Mouse (Mus musculus) testis, postnatal 10 days (tissue): ENCODE results near the gene Hnrnpul2.
A peak's percentile ranks its signal among the peaks of the same experiment; 100 is the strongest.

Source experiments
- DNase-seq: peaks from one replicate; pipeline ENCODE4 v3.0.0; 2021; ENCODE audit warnings: low spot score

The Hnrnpul2 gene

DNA sequence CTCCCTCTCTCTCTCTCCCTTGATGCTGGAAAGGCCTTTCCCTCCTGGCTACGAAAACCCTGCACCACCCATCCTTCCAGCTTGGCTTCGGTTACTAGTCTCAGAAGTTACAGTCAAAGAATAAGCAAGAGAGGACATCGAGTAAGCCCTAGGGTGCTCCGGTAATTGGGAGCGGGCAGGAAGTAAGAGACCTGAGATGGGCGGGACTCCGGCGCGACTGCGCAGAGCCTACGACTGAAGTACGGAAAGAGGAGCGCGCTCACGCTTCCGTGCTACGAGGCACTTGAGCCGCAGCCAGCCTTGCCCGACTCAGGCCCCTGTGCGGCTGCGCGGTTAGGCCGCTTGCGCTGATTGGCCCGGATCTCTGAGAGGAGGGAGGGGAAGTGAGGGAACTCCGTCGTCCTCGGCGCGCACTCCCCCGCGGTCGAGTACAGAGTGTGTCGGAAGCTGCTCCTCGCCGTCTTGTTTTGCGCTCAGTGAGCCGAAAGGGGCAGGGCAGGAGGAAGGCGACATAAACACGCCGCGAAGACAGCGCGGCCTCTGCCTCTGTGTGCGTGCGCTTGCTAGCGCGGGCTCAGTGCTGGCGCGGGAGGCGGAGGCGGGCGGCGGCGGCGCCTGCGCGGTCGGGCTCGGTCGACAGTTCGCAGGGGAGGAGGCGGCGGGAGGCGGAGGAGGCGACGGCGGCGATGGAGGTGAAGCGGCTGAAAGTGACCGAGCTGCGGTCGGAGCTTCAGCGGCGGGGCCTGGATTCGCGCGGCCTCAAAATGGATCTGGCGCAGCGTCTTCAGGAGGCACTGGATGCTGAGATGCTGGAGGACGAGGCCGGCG is at the start of gene Hnrnpul2:
TSS of gene Hnrnpul2 (plus strand) at position 415 of the 828 bp plus-strand sequence.
- peak; percentile 97 for DNase-seq

GRCm38 (mm10) chr19:8770567-8771270 is 49.1 kb upstream of the Hnrnpul2 start, which contains the start of gene Tmem223:
Tmem223 (plus strand) TSS chr19:8770996.
- DNase-seq: peak; percentile 84

DNA sequence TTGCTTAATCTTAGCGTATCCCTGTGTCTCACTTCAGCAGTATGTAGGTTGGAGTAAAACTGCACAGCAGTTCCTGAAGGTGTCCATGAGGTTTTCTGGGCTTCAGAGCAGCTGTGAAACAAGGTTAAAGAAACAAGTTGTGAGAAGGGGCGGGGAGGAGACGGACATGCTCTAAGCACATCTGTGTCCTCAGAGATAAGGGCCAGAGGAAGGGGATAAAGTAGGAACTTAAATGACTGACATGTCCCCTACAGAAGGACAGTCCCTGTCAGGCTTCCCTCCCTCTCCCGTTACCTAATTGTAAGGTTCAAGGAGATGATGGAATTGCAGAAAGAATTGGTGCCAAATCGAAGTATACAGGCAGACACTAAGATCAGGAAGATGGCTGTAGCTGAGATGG is 46.8 kb upstream of the Hnrnpul2 start:
- no peak for DNase-seq

DNA sequence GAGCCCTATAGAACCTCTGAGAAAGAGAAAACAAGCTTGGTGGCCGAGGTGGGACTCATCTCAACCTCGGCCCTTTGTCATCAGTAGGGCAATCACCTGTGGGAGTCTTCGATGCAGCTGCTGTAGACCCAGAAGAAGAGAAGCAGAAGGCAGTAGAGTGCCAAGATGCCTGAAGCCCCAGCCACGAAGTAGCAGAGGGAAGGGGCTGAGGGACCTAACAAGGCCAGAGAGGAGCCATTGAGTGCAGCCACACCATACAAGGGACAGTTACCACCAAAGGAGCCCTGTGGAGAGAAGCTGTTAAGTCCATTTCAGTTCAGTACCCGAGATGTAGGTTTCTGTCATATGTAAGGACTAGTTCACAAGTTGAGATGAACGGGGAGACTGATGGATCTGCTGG is 46.4 kb upstream of the Hnrnpul2 start:
- DNase-seq: no peak

DNA sequence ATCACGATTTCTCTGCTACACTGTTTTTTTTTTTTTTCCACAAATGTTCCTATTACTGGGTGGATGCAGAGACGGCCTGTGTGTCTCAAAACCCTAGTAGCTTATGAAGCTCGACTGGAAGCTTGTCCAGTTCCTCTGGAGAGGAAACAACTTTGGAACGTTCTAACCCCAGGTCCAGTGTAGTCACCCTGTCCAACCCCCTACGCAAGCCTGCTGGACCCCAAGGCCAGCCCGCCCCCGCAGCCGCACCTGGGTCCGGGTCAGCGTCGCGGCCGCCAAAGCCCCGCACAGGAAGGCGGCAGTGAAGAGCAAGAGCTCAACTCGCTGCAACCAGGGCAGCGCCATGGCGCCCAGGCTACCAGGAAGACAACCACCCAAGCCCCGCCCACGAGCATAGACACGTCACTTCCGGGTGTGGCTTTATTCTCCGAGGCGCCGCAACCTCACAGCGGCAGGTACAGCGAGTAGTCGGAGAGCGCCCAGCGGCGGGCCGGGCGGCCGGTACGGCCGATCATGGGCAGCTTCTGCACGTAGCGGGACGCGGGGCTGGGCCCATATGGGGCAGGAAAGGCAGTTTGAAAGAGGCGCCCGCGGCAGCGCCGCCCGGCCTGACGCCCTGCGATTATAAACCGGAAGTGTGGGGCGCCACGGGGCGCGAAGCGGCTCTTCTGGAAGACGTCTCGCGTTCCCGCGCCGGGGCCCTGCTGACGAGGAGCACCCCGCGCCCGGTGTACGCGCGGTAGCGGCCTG is 45.5 kb upstream of the Hnrnpul2 start, which contains the start of gene Tmem179b:
TSS of gene Tmem179b (minus strand) at position 382 of the 750 bp plus-strand sequence.
- DNase-seq: peak; percentile 98

DNA sequence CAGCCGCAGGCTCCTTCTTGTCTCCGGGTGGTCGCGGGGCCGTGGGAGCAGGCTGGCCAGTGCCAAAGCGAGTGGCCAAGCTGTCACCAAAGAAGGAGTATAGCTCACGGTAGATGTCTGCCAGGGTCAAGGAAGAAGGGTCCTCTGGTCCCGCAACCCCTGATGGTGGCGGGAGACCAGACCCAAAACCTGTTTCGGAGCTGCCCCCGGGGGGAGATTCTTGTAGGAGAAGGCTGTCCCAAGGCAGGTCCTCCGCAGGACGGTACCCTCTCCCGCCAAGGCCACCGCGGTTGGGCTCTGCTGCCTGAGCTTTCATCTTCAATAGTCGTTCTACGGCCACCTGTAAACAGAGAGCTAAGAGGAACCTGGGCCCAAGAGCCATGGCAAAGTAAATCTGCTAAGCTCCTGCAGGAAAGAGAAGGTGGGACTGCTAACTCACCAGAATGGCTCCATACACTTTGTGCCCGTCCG is 44.8 kb upstream of the Hnrnpul2 start:
- peak; percentile 63 for DNase-seq

- DNase-seq: peak; percentile 87
Measured at GRCm38 (mm10) chr19:8786008-8786781, 33.6 kb upstream of the Hnrnpul2 start, which contains the start of gene Taf6l. Taf6l (minus strand) TSS chr19:8786417.

DNA sequence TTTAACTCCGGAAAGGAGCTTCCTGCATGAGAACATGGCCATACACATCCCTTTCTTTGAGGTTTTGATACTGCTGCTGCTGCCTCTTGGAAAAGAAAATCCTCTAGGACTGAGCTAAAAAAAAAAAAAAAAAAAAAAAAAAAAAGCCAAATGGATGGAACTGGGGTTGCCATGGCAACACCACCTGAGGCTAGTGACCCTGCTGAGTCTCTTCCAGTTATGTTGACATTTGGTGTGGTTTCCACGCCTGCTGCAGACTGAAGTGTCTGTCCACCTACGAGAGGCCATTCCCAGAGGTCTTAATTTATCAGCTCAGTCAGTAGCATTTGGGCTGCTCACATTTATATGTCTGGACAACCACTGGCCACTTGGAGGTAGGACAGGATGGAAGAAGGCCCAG is 31.3 kb upstream of the Hnrnpul2 start:
- no peak for DNase-seq

DNA sequence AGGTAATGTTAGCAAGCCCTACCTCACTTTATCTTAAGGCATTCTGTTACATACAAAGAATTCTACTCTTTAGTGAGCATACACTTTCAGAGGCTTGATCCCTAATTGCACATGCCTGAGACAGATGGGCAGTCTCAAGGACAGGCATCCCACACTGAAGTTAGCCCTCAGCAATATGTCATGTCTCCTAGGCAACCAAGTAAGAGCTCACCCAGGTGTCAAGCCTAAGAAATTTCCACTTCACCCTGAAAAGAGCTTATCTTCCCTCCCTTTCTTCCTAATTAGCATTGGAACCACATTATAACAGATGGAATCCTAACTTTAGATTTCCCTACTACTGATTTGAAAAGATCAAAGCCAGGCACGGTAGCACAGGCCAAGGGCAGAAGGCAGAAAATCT is 30.6 kb upstream of the Hnrnpul2 start:
- DNase-seq: no peak

DNA sequence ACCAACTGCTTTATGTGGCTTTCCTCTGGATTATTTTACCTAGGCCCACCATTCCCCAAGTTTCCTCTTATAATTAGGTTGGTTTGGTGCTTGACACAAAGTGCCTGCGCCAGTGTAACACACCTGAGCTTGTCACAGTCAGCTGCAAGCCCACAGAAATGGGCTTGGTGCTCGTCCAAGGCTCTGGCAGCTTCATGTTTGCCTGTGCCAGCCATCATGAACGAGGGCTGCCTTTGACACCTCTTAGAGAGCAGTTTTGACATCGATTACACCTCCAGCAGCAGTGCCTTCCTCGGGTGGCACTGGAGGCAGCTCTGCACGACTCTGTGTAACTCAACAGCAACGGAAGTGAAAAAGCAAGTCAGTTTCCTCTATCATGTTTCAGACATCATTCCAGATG is 29.6 kb upstream of the Hnrnpul2 start:
- DNase-seq: no peak

DNA sequence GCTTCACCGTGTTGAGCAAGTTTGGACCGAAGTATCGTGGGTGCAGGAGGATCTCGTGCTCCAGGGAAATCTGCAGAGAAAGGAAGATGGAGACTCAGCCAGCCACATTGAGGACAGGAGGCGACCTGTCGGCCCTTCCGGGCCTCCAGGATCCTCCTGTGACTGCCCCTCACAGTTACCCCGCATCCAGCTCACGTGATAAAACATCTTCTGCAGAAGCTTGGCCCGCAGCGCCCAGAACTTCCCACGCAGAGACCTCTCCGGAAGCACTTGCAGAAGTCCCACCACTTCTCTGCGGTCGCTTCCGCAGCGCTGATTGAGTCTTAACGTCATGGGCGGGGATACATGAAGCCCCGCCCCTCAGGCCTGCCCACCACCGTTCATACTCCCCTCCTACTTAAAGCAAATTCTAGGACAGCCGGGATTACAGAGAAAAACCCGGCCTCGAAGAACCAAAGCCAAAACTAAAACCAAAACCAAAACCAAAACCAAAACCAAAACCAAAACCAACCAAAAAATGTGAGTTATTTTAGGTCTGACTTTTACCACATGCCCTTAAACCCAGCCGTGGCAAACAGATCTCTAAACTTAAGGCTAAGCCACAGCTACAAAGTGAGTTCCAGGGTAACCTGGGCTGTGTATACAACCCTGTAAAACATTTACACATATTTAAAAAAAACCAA is 21.4 kb upstream of the Hnrnpul2 start, which contains the start of gene Polr2g:
TSS of gene Polr2g (minus strand) at position 314 of the 683 bp plus-strand sequence.
- DNase-seq: peak; percentile 92

DNA sequence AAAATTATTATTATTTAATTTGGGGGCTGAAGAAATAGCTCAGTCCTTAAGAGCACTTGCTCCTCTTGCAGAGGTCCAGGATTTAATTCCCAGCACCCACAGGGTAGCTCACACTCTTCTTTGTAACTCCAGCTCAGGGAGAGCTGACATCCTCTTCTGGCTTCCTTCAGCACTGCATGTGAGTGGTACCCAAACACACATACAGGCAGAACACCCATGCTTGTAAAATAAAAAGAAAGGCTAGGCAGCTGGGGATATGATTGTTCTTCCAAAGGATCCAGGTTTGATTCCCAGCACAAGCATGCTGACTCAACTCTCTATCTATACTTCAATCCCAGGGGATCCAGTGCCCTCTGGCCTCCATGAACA is 20.9 kb upstream of the Hnrnpul2 start:
- no peak for DNase-seq

- DNase-seq: peak; percentile 92
Measured at GRCm38 (mm10) chr19:8802130-8802821, 17.5 kb upstream of the Hnrnpul2 start, which contains the start of gene Zbtb3. Zbtb3 (plus strand) TSS chr19:8802555.

DNA sequence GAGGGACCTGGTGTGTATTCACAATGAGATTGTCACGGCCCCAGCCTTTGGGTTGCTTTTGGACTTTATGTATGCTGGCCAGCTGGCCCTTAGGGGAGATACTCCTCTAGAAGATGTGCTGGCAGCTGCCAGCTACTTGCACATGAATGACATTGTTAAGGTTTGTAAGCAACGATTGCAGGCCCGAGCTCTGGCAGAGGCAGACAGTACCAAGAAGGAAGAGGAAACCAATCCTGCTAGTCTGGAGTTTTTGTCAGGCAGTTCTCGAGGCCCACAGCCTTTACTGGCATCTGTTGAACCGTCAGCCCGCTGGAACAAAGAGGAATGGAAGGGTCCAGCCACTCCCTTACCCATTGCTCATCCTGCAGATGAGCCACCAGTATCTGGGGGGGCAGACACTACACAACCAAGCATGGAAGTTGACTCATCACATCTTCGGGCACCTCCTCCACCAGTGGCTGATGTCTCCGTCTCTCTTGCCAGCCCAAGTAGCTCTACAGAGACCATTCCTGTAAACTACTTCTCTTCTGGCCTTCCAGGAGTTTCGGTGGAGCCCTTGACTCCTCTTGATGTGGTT is 16.5 kb upstream of the Hnrnpul2 start:
- no peak for DNase-seq

GRCm38 (mm10) chr19:8803879-8804660 is 15.7 kb upstream of the Hnrnpul2 start:
- DNase-seq: no peak

- no peak for DNase-seq
Measured at GRCm38 (mm10) chr19:8806810-8807209, 13.0 kb upstream of the Hnrnpul2 start.

- DNase-seq: no peak
Measured at GRCm38 (mm10) chr19:8815812-8816211, 4.0 kb upstream of the Hnrnpul2 start.

DNA sequence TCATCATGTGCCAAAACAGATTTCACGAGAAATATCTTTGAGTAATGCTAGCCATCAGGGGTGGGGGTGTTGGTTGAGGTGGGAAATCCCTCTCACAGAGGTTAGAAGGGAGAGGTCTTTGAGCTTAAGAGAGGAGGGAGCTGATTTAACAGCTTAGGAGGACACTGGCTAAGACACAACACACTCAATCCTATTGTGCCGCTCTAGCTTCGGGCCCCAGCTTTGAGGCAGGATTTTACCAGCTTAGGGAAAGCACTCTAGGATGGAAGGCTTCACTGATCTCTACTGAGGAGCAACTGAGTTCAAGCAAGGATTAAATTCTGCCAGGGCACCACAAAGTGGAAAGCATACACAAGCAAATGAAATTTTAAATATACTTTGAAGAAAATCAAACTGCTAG is 2.8 kb upstream of the Hnrnpul2 start:
- no peak for DNase-seq

- no peak for DNase-seq
Measured at GRCm38 (mm10) chr19:8818301-8818798, 1.5 kb upstream of the Hnrnpul2 start.
